Mouse (Mus musculus): ENCODE data around the gene Hist1h4f. TPM values are rescaled to one million over a fixed set of nuclear protein-coding genes. Genes with fewer than 3 reads are reported as not detected.

Gene Hist1h4f
- polyA plus RNA-seq, 1 experiment from 2014 or later, result 0.94 TPM

GRCm38 (mm10) chr13:23516822-23517602 lies 34.4 kb downstream of the Hist1h4f start:
- DNase-seq (ENCODE audit: low spot score) (peak; percentile 76), ATAC-seq (ENCODE audit: insufficient read depth, low FRiP score, low TSS enrichment) (peak; percentile 67)
- H3K9me3 ChIP-seq (ENCODE audit: control insufficient read depth, low read length), result no peaks in the 10 kb centered on the region
- no peaks in the 10 kb centered on the region for H3K36me3 ChIP-seq (ENCODE audit: control insufficient read depth, insufficient read depth, low read length)
- H3K4me2 ChIP-seq (ENCODE audit: low read depth), result peak overlapping the region; percentile 84
- peak overlapping the region; percentile 45 for H3K4me3 ChIP-seq (ENCODE audit: low read depth, low read length)
- H3K27me3 ChIP-seq (ENCODE audit: control insufficient read depth, insufficient read depth, low read length), result no peaks in the 10 kb centered on the region
- H3K4me1 ChIP-seq (ENCODE audit: control insufficient read depth, insufficient read depth, low read length), result no peaks in the 10 kb centered on the region
- no peak overlapping the region for H3K27ac ChIP-seq (ENCODE audit: low read depth, low read length)
- WGBS, result under 1% methylated on average over 19 of the region's 19 CpGs
- H3K9ac ChIP-seq (ENCODE audit: low read length), result peak overlapping the region; percentile 3; the same call in 1 of the 2 replicates

GRCm38 (mm10) chr13:23515826-23516620 lies 35.4 kb downstream of the Hist1h4f start:
- DNase-seq (ENCODE audit: low spot score) (peak; percentile 30), ATAC-seq (ENCODE audit: insufficient read depth, low FRiP score, low TSS enrichment) (no peak)
- Histone ChIP-seq H3K27ac (ENCODE audit: low read depth, low read length) (no peak overlapping the region), H3K4me2 (ENCODE audit: low read depth) (peak overlapping the region; percentile 36), H3K36me3 (ENCODE audit: control insufficient read depth, insufficient read depth, low read length) (no peaks in the 10 kb centered on the region), H3K4me3 (ENCODE audit: low read depth, low read length) (peak overlapping the region; percentile 45), H3K4me1 (ENCODE audit: control insufficient read depth, insufficient read depth, low read length) (no peaks in the 10 kb centered on the region), H3K9ac (ENCODE audit: low read length) (no peak overlapping the region), H3K9me3 (ENCODE audit: control insufficient read depth, low read length) (no peaks in the 10 kb centered on the region), H3K27me3 (ENCODE audit: control insufficient read depth, insufficient read depth, low read length) (no peaks in the 10 kb centered on the region)
- WGBS, result 53% methylated on average over 15 of the region's 15 CpGs

GRCm38 (mm10) chr13:23515281-23515680 lies 36.2 kb downstream of the Hist1h4f start:
- Histone ChIP-seq H3K9ac (ENCODE audit: low read length) (no peak overlapping the region), H3K4me3 (ENCODE audit: low read depth, low read length) (no peak overlapping the region), H3K27me3 (ENCODE audit: control insufficient read depth, insufficient read depth, low read length) (no peaks in the 10 kb centered on the region), H3K4me1 (ENCODE audit: control insufficient read depth, insufficient read depth, low read length) (no peaks in the 10 kb centered on the region), H3K27ac (ENCODE audit: low read depth, low read length) (no peak overlapping the region), H3K4me2 (ENCODE audit: low read depth) (no peak overlapping the region), H3K36me3 (ENCODE audit: control insufficient read depth, insufficient read depth, low read length) (no peaks in the 10 kb centered on the region), H3K9me3 (ENCODE audit: control insufficient read depth, low read length) (no peaks in the 10 kb centered on the region)
- 80% methylated on average over 5 of the region's 5 CpGs for WGBS
- peak; percentile 11 for DNase-seq (ENCODE audit: low spot score)
- no peak for ATAC-seq (ENCODE audit: insufficient read depth, low FRiP score, low TSS enrichment)

- Histone ChIP-seq H3K9me3 (ENCODE audit: control insufficient read depth, low read length) (no peaks in the 10 kb centered on the region), H3K4me2 (ENCODE audit: low read depth) (no peak overlapping the region), H3K4me3 (ENCODE audit: low read depth, low read length) (no peak overlapping the region), H3K36me3 (ENCODE audit: control insufficient read depth, insufficient read depth, low read length) (no peaks in the 10 kb centered on the region), H3K27ac (ENCODE audit: low read depth, low read length) (no peak overlapping the region), H3K9ac (ENCODE audit: low read length) (no peak overlapping the region), H3K27me3 (ENCODE audit: control insufficient read depth, insufficient read depth, low read length) (no peaks in the 10 kb centered on the region), H3K4me1 (ENCODE audit: control insufficient read depth, insufficient read depth, low read length) (no peaks in the 10 kb centered on the region)
- no peak for ATAC-seq (ENCODE audit: insufficient read depth, low FRiP score, low TSS enrichment)
- DNase-seq (ENCODE audit: low spot score), result no peak
- 94% methylated on average over 1 of the region's 1 CpGs for WGBS
Observed at GRCm38 (mm10) chr13:23513517-23513916, 37.9 kb downstream of the Hist1h4f start.

GRCm38 (mm10) chr13:23510127-23510526 lies 41.3 kb downstream of the Hist1h4f start:
- 52% methylated on average over 1 of the region's 1 CpGs for WGBS
- no peak for ATAC-seq (ENCODE audit: insufficient read depth, low FRiP score, low TSS enrichment)

GRCm38 (mm10) chr13:23506819-23507515 lies 44.5 kb downstream of the Hist1h4f start:
- H3K4me2 ChIP-seq (ENCODE audit: low read depth), result peak overlapping the region; percentile 14
- no peak overlapping the region for H3K9ac ChIP-seq (ENCODE audit: low read length)
- no peak overlapping the region for H3K27ac ChIP-seq (ENCODE audit: low read depth, low read length)
- DNase-seq (ENCODE audit: low spot score) (peak; percentile 55), ATAC-seq (ENCODE audit: insufficient read depth, low FRiP score, low TSS enrichment) (no peak)
- 13% methylated on average over 14 of the region's 14 CpGs for WGBS
- no peaks in the 10 kb centered on the region for H3K36me3 ChIP-seq (ENCODE audit: control insufficient read depth, insufficient read depth, low read length)
- 0 out of 2 replicates have a peak overlapping the region, but pooled peaks have one; percentile 13 for H3K4me3 ChIP-seq (ENCODE audit: low read depth, low read length)
- no peaks in the 10 kb centered on the region for H3K9me3 ChIP-seq (ENCODE audit: control insufficient read depth, low read length)
- H3K4me1 ChIP-seq (ENCODE audit: control insufficient read depth, insufficient read depth, low read length), result 0 out of 2 replicates have a peak, but pooled peaks cover 2% of the 10 kb centered on the region
- H3K27me3 ChIP-seq (ENCODE audit: control insufficient read depth, insufficient read depth, low read length), result no peaks in the 10 kb centered on the region

More at GRCm38 (mm10) chr13:23510127-23510526, 41.3 kb downstream of the Hist1h4f start:
- Histone ChIP-seq H3K9ac (ENCODE audit: low read length) (no peak overlapping the region), H3K4me3 (ENCODE audit: low read depth, low read length) (no peak overlapping the region), H3K36me3 (ENCODE audit: control insufficient read depth, insufficient read depth, low read length) (no peaks in the 10 kb centered on the region), H3K4me2 (ENCODE audit: low read depth) (no peak overlapping the region), H3K27ac (ENCODE audit: low read depth, low read length) (no peak overlapping the region), H3K27me3 (ENCODE audit: control insufficient read depth, insufficient read depth, low read length) (no peaks in the 10 kb centered on the region), H3K9me3 (ENCODE audit: control insufficient read depth, low read length) (no peaks in the 10 kb centered on the region), H3K4me1 (ENCODE audit: control insufficient read depth, insufficient read depth, low read length) (0 out of 2 replicates have a peak, but pooled peaks cover 2% of the 10 kb centered on the region)
- peak; percentile 11 for DNase-seq (ENCODE audit: low spot score)

GRCm38 (mm10) chr13:23506351-23506750 lies 45.1 kb downstream of the Hist1h4f start:
- no peaks in the 10 kb centered on the region for H3K36me3 ChIP-seq (ENCODE audit: control insufficient read depth, insufficient read depth, low read length)
- H3K9ac ChIP-seq (ENCODE audit: low read length), result no peak overlapping the region
- no peak overlapping the region for H3K27ac ChIP-seq (ENCODE audit: low read depth, low read length)
- H3K9me3 ChIP-seq (ENCODE audit: control insufficient read depth, low read length), result no peaks in the 10 kb centered on the region
- H3K4me1 ChIP-seq (ENCODE audit: control insufficient read depth, insufficient read depth, low read length), result 0 out of 2 replicates have a peak, but pooled peaks cover 2% of the 10 kb centered on the region
- WGBS, result 1% methylated on average over 13 of the region's 13 CpGs
- H3K4me2 ChIP-seq (ENCODE audit: low read depth), result peak overlapping the region; percentile 57
- ATAC-seq (ENCODE audit: insufficient read depth, low FRiP score, low TSS enrichment) (no peak), DNase-seq (ENCODE audit: low spot score) (peak; percentile 74)
- H3K4me3 ChIP-seq (ENCODE audit: low read depth, low read length), result peak overlapping the region; percentile 33
- no peaks in the 10 kb centered on the region for H3K27me3 ChIP-seq (ENCODE audit: control insufficient read depth, insufficient read depth, low read length)

GRCm38 (mm10) chr13:23505662-23506345 lies 45.6 kb downstream of the Hist1h4f start:
- ATAC-seq (ENCODE audit: insufficient read depth, low FRiP score, low TSS enrichment), result peak; percentile 32; the same call in 1 of the 2 replicates
- H3K27ac ChIP-seq (ENCODE audit: low read depth, low read length), result 0 out of 2 replicates have a peak overlapping the region, but pooled peaks have one; percentile 20
- H3K27me3 ChIP-seq (ENCODE audit: control insufficient read depth, insufficient read depth, low read length), result no peaks in the 10 kb centered on the region
- peak; percentile 43 for DNase-seq (ENCODE audit: low spot score)
- WGBS, result 2% methylated on average over 14 of the region's 14 CpGs
- peaks cover 5% of the 10 kb centered on the region; the same call in 1 of the 2 replicates for H3K4me1 ChIP-seq (ENCODE audit: control insufficient read depth, insufficient read depth, low read length)
- H3K9ac ChIP-seq (ENCODE audit: low read length), result peak overlapping the region; percentile 53
- H3K9me3 ChIP-seq (ENCODE audit: control insufficient read depth, low read length), result no peaks in the 10 kb centered on the region
- peak overlapping the region; percentile 57 for H3K4me2 ChIP-seq (ENCODE audit: low read depth)
- H3K4me3 ChIP-seq (ENCODE audit: low read depth, low read length), result peak overlapping the region; percentile 33
- H3K36me3 ChIP-seq (ENCODE audit: control insufficient read depth, insufficient read depth, low read length), result no peaks in the 10 kb centered on the region
